Mouse (Mus musculus) lung, postnatal 0 days (tissue): ENCODE results near the gene Cyb5r3.

Experiments used
- CTCF ChIP-seq: IDR thresholded peaks from 2 replicates; pipeline ENCODE4 v1.5.1; 2016; ENCODE audit warnings: antibody characterized with exemption, mild to moderate bottlenecking
- EP300 ChIP-seq: IDR thresholded peaks from 2 replicates; pipeline ENCODE4 v1.6.1; 2016; ENCODE audit warnings: antibody characterized with exemption, mild to moderate bottlenecking, control low read depth

DNA sequence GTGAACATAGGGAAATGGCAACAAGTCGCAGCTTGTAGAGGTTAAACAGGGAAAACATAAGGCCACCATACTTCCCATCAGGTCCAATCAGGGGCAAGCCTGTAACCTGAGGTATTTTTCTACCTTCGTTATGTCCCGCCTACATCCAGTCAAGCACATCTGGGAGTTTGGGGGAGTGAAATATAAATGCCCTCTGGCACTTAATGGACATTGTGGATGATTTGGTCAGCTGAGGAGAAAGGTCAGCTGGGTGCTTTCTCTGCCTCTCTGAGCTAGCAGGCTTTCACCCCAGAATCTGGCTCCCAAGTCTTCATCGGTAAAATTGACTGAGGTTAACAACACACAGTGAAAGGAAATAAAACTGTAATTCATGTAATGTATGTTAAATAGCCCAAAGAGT is 21.0 kb upstream of the Cyb5r3 start:
- no peak for TF ChIP-seq CTCF
- TF ChIP-seq EP300: no peak
